Mouse (Mus musculus) intestine, postnatal 0 days (tissue): ENCODE data around the gene Aplf. TPM values are rescaled to one million over a fixed set of nuclear protein-coding genes. Genes with fewer than 3 reads are reported as not detected.

ENCODE experiments used
- ATAC-seq: fragments of 200-750 bp; cut with Nextera tagmentation; 2 replicates; pipeline ENCODE4 v1.8.0; 2017; ENCODE audit warnings: mild to moderate bottlenecking, moderate TSS enrichment, moderate library complexity
- H3K27ac ChIP-seq: fragments of 300-500 bp; sonication (generic); 2 replicates; pipeline ENCODE4 v1.5.1; 2014; ENCODE audit warnings: mild to moderate bottlenecking, low read depth, low read length, moderate library complexity
- H3K27me3 ChIP-seq: fragments of 300-500 bp; sonication (generic); replicated peaks from 2 replicates; pipeline ENCODE4 v1.6.1; 2014; ENCODE audit warnings: low read length, mixed read lengths; ENCODE audit not compliant: control insufficient read depth, insufficient read depth
- H3K36me3 ChIP-seq: fragments of 300-500 bp; sonication (generic); 2 replicates; pipeline ENCODE4 v1.6.1; 2014; ENCODE audit warnings: mild to moderate bottlenecking, moderate library complexity; ENCODE audit not compliant: control insufficient read depth, insufficient read depth
- H3K4me1 ChIP-seq: fragments of 300-500 bp; sonication (generic); replicated peaks from 2 replicates; pipeline ENCODE4 v1.6.1; 2014; ENCODE audit warnings: antibody characterized with exemption, low read length, mixed read lengths; ENCODE audit not compliant: control insufficient read depth, insufficient read depth
- H3K4me2 ChIP-seq: fragments of 300-500 bp; sonication (generic); replicated peaks from 2 replicates; pipeline ENCODE4 v1.6.1; 2014; ENCODE audit warnings: low read depth, mild to moderate bottlenecking, moderate library complexity
- H3K4me3 ChIP-seq: fragments of 300-500 bp; sonication (generic); 2 replicates; pipeline ENCODE4 v1.5.1; 2014; ENCODE audit warnings: low read depth, low read length
- H3K9ac ChIP-seq: fragments of 300-500 bp; sonication (generic); 2 replicates; pipeline ENCODE4 v1.6.1; 2014; ENCODE audit warnings: mild to moderate bottlenecking, low read depth, low read length
- H3K9me3 ChIP-seq: fragments of 300-500 bp; sonication (generic); 2 replicates; pipeline ENCODE4 v1.6.1; 2016; ENCODE audit warnings: mixed run types; ENCODE audit not compliant: control insufficient read depth
- CTCF ChIP-seq: sonication (generic); IDR thresholded peaks from 2 replicates; pipeline ENCODE4 v1.5.1; 2016; ENCODE audit warnings: low read depth, mild to moderate bottlenecking, control low read depth, antibody characterized with exemption, moderate library complexity
- WGBS: fragments of 180-500 bp; shearing (Covaris S2); extraction: QIAGEN DNeasy Blood & Tissue Kit; methylation state at CpG from one replicate; pipeline ENCODE4 v1.1.7; 2014; 5-methylcytosine and 5-hydroxymethylcytosine counted together
- polyA plus RNA-seq: library from polyadenylated mRNA; unstranded; fragments of >200 nt; fragmentation: Nextera tagmentation; extraction: Ambion mirVana; gene quantifications from 2 replicates; pipeline ENCODE4 v1.2.1, GENCODE M21; 2015

Aplf gene
- polyA plus RNA-seq, 1 experiment from 2014 or later = 7.9 TPM

- H3K9me3 ChIP-seq = no peaks in the 10 kb centered on the region
- no peak overlapping the region for H3K27ac ChIP-seq
- no peak overlapping the region for H3K9ac ChIP-seq
- no peaks in the 10 kb centered on the region for H3K4me1 ChIP-seq
- no peaks in the 10 kb centered on the region for H3K27me3 ChIP-seq
- no peaks in the 10 kb centered on the region; the same call in 1 of the 2 replicates for H3K36me3 ChIP-seq
- no peak for ATAC-seq
- WGBS = 91% methylated on average over 9 of the region's 9 CpGs
- H3K4me2 ChIP-seq = no peak overlapping the region
- TF ChIP-seq CTCF = no peak
- H3K4me3 ChIP-seq = no peak overlapping the region
Measured at GRCm38 (mm10) chr6:87663445-87663844, 8.5 kb downstream of the Aplf start.

DNA sequence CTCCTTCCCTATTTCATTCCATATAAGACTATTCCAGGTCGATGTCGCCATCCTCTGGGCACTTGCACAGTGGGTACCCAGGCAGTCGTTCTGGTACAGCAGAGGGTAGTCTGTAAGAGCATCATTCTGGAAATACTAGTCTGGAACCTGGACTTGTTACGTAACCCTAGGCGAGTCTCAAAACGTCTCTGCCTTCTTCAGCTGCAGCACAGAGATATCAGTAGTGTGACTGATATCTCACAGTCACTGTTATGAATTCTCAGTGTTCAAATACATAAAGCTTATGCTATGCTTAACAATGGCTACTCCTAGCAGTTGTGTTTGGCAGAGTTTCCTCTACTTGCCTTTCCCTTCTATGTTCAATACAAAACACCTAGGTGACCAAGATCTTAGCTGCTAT lies 9.8 kb downstream of the Aplf start:
- Histone ChIP-seq H3K9ac (no peak overlapping the region), H3K4me2 (no peak overlapping the region), H3K4me3 (no peak overlapping the region), H3K27me3 (no peaks in the 10 kb centered on the region), H3K4me1 (no peaks in the 10 kb centered on the region), H3K27ac (no peak overlapping the region), H3K36me3 (peaks cover 10% of the 10 kb centered on the region; the same call in 1 of the 2 replicates), H3K9me3 (no peaks in the 10 kb centered on the region)
- TF ChIP-seq CTCF = no peak; the same call in 1 of the 2 replicates
- ATAC-seq = no peak
- WGBS = 67% methylated on average over 6 of the region's 6 CpGs

DNA sequence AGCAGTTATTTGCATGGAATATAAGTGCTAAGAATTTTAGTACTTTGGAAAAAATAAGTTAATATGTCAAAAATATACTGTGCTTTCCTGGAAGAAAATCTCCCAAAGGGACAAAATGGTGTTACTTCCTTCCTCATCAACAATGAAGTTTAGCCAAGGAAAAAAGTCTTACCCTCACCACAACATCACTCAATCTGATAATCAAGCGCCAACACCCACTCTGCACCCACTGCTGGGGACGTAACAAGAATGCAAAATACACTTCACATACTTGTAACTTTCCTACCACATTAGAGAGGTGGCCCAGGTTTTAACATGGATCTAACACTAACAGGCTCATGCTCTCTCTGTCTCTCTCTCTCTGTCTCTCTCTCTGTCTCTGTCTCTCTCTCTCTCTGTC lies 10.3 kb downstream of the Aplf start:
- H3K27ac ChIP-seq = no peak overlapping the region
- H3K36me3 ChIP-seq = peaks cover 10% of the 10 kb centered on the region; the same call in 1 of the 2 replicates
- no peak for ATAC-seq
- no peak for TF ChIP-seq CTCF
- no peak overlapping the region for H3K4me2 ChIP-seq
- no peaks in the 10 kb centered on the region for H3K27me3 ChIP-seq
- 92% methylated on average over 2 of the region's 2 CpGs for WGBS
- no peaks in the 10 kb centered on the region for H3K9me3 ChIP-seq
- no peaks in the 10 kb centered on the region for H3K4me1 ChIP-seq
- H3K9ac ChIP-seq = no peak overlapping the region
- H3K4me3 ChIP-seq = no peak overlapping the region

DNA sequence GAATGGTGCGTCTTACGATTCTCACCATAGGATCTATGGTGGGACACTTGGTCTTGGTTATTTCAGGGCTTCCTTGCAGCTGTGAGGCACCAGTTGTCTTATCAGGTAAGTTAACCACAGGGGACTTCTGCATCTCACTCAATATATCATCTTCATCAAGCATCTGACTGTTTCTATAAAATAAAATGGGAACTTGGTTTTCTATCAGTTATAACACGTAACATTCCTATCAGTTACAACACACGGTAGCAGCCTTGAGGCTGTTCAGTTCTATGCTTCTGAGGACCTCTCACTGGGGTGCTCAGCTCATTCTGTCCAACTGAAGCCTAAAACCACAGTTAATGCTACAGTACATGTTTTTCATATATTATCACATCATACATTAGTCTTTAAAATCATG lies 13.2 kb downstream of the Aplf start:
- no peak for ATAC-seq
- Histone ChIP-seq H3K4me1 (no peaks in the 10 kb centered on the region), H3K36me3 (peaks cover 10% of the 10 kb centered on the region; the same call in 1 of the 2 replicates), H3K4me3 (no peak overlapping the region), H3K27ac (no peak overlapping the region), H3K9me3 (no peaks in the 10 kb centered on the region), H3K4me2 (no peak overlapping the region), H3K27me3 (no peaks in the 10 kb centered on the region), H3K9ac (no peak overlapping the region)
- 93% methylated on average over 4 of the region's 4 CpGs for WGBS
- no peak for TF ChIP-seq CTCF

GRCm38 (mm10) chr6:87653904-87654638 lies 17.9 kb downstream of the Aplf start:
- Histone ChIP-seq H3K27me3 (no peaks in the 10 kb centered on the region), H3K9ac (no peak overlapping the region), H3K27ac (no peak overlapping the region), H3K4me3 (no peak overlapping the region), H3K4me1 (0 out of 2 replicates have a peak, but pooled peaks cover 4% of the 10 kb centered on the region), H3K4me2 (no peak overlapping the region), H3K36me3 (peaks cover 13% of the 10 kb centered on the region; the same call in 1 of the 2 replicates), H3K9me3 (no peaks in the 10 kb centered on the region)
- WGBS = 53% methylated on average over 8 of the region's 8 CpGs
- TF ChIP-seq CTCF = no peak
- 0 out of 2 replicates have a peak, but pooled peaks have one; percentile 33 for ATAC-seq

GRCm38 (mm10) chr6:87653478-87653877 lies 18.5 kb downstream of the Aplf start:
- no peaks in the 10 kb centered on the region for H3K9me3 ChIP-seq

More at GRCm38 (mm10) chr6:87653478-87653877, 18.5 kb downstream of the Aplf start:
- Histone ChIP-seq H3K27me3 (no peaks in the 10 kb centered on the region), H3K27ac (no peak overlapping the region), H3K4me2 (no peak overlapping the region), H3K9ac (no peak overlapping the region), H3K36me3 (peaks cover 13% of the 10 kb centered on the region; the same call in 1 of the 2 replicates), H3K4me1 (0 out of 2 replicates have a peak, but pooled peaks cover 4% of the 10 kb centered on the region), H3K4me3 (no peak overlapping the region)
- 67% methylated on average over 3 of the region's 3 CpGs for WGBS
- TF ChIP-seq CTCF = no peak
- ATAC-seq = no peak
